ENCODE assay signal across 13 mouse cellular contexts in genomic region chr16:58751314-58751713, GRCm38 (mm10). TPM values are rescaled to one million over a fixed set of nuclear protein-coding genes. Genes with fewer than 3 reads are reported as not detected.
DNase-seq lines count a peak whose midpoint lies in the region; ATAC-seq and TF ChIP-seq lines count a peak whose summit lies in the region.
"Had no signal": no experiment of that assay in that cellular context is flagged by ENCODE, and none has a peak within 500 bp of the region (broad histone marks: within the 10 kb centered on the region; RNA-seq: fewer than 3 reads in every experiment).

No protein-coding gene starts in this region.

- no peak for DNase-seq in heart, adult 2 months
- DNase-seq in heart, adult 11 months = no peak
- peak; percentile 8 for DNase-seq in midbrain, embryonic 14.5 days
- no peak for DNase-seq in spleen, adult 18-20 months
- DNase-seq in cerebellum, adult 8-10 months = no peak
- no peak for DNase-seq in cerebellum, adult 9-10 months
- DNase-seq: cerebellum, adult 18-20 months; thymus, postnatal 4 days had no signal

- no peak overlapping the region for H3K4me3 ChIP-seq in heart, adult 2 months
- no peak overlapping the region for H3K4me3 ChIP-seq in midbrain, embryonic 14.5 days (replicated peaks; ENCODE audit: low read depth, low read length)
- H3K4me3 ChIP-seq in midbrain, embryonic 13.5 days (replicated peaks) = no peak overlapping the region

- WGBS in heart, adult 2 months = 22% methylated on average over 1 of the region's 1 CpGs
- WGBS in midbrain, embryonic 14.5 days = 31% methylated on average over 1 of the region's 1 CpGs
- WGBS in midbrain, embryonic 13.5 days = 40% methylated on average over 1 of the region's 1 CpGs

- no peaks in the 10 kb centered on the region for H3K36me3 ChIP-seq in heart, adult 2 months (ENCODE audit: control insufficient read depth, insufficient read depth, low read length)
- no peaks in the 10 kb centered on the region for H3K36me3 ChIP-seq in midbrain, embryonic 14.5 days (ENCODE audit: control insufficient read depth, insufficient read depth, low read length)
- H3K36me3 ChIP-seq in midbrain, embryonic 13.5 days = no peaks in the 10 kb centered on the region

- TF ChIP-seq POLR2A in heart, adult 2 months (IDR thresholded peaks at IDR 0.05; ENCODE audit: insufficient read depth, low read depth, low read length) = no peak

- H3K4me1 ChIP-seq in heart, adult 2 months (ENCODE audit: control insufficient read depth, insufficient read depth, low read length) = no peaks in the 10 kb centered on the region
- H3K4me1 ChIP-seq in midbrain, embryonic 14.5 days (ENCODE audit: control insufficient read depth, insufficient read depth, low read length) = no peaks in the 10 kb centered on the region
- H3K4me1 ChIP-seq in midbrain, embryonic 13.5 days (replicated peaks) = no peaks in the 10 kb centered on the region

- H3K79me2 ChIP-seq in heart, adult 2 months (replicated peaks; ENCODE audit: control insufficient read depth, insufficient read depth, low read length) = no peaks in the 10 kb centered on the region

- TF ChIP-seq EP300 in heart, adult 2 months (IDR thresholded peaks at IDR 0.05; ENCODE audit: insufficient read depth, low read depth, low read length) = no peak

- intact Hi-C loops in heart, adult 2 months (cut with DNase I) = loop anchor here (2.0 to 5.0 kb wide), 3 partner anchors 123 to 449 kb away; no protein-coding TSS in a partner anchor

- no peak overlapping the region for H3K4me2 ChIP-seq in midbrain, embryonic 14.5 days (ENCODE audit: low read length)
- H3K4me2 ChIP-seq in midbrain, embryonic 13.5 days (replicated peaks) = no peak overlapping the region

- no peaks in the 10 kb centered on the region for H3K27me3 ChIP-seq in heart, adult 2 months (ENCODE audit: control insufficient read depth, insufficient read depth, low read length)
- H3K27me3 ChIP-seq in midbrain, embryonic 14.5 days (ENCODE audit: control insufficient read depth, insufficient read depth, low read length) = no peaks in the 10 kb centered on the region
- no peaks in the 10 kb centered on the region for H3K27me3 ChIP-seq in midbrain, embryonic 13.5 days

- no peaks in the 10 kb centered on the region for H3K9me3 ChIP-seq in midbrain, embryonic 14.5 days (ENCODE audit: control insufficient read depth, low read length)
- H3K9me3 ChIP-seq in midbrain, embryonic 13.5 days = no peaks in the 10 kb centered on the region

- peak; percentile 77 for TF ChIP-seq CTCF in heart, adult 2 months (IDR thresholded peaks at IDR 0.05)

- no peak; the same call in 1 of the 2 replicates for ATAC-seq in midbrain, embryonic 14.5 days (ENCODE audit: low FRiP score, low TSS enrichment)
- no peak for ATAC-seq in midbrain, embryonic 13.5 days
- peak; percentile 63 for ATAC-seq in granulocyte monocyte progenitor cell, adult 5-6 weeks (replicated peaks; ENCODE audit: poor library complexity, severe bottlenecking)

- H3K27ac ChIP-seq in heart, adult 2 months = no peak overlapping the region
- H3K27ac ChIP-seq in midbrain, embryonic 14.5 days (replicated peaks; ENCODE audit: low read depth, low read length) = no peak overlapping the region
- no peak overlapping the region for H3K27ac ChIP-seq in midbrain, embryonic 13.5 days
- H3K27ac ChIP-seq: macrophage had no signal

- H3K9ac ChIP-seq in heart, adult 2 months (ENCODE audit: low read depth, low read length) = no peak overlapping the region
- H3K9ac ChIP-seq in midbrain, embryonic 14.5 days (replicated peaks; ENCODE audit: low read length) = no peak overlapping the region
- no peak overlapping the region for H3K9ac ChIP-seq in midbrain, embryonic 13.5 days (replicated peaks)

RNA-seq across cellular contexts. Expression of gene Olfr172, which starts 11.7 kb away (rescaled TPM):
- not detected for total RNA-seq in heart, adult 2 months (2021)
- not detected in 2 replicates for polyA plus RNA-seq in heart, adult 2 months (2012; rRNA removed)
- polyA plus RNA-seq in midbrain, embryonic 14.5 days (2014; fragmentation: Nextera tagmentation; extraction: Ambion mirVana) = not detected in 2 replicates
- not detected in 2 replicates for polyA plus RNA-seq in midbrain, embryonic 13.5 days (2015; fragmentation: Nextera tagmentation; extraction: Ambion mirVana)
- not detected in 2 replicates for total RNA-seq in granulocyte monocyte progenitor cell, adult 5-6 weeks (2014; fragmentation: Nextera tagmentation)
- total RNA-seq in granulocyte monocyte progenitor cell, adult 5-6 weeks (2017) = not detected in 2 replicates
- total RNA-seq: gastrocnemius, postnatal 4 days had no signal
- polyA plus RNA-seq: large intestine, adult 2 months; macrophage had no signal

RNA-seq across cellular contexts. Expression of gene Cldnd1, which starts 23.6 kb away (rescaled TPM):
- 10 to 100 TPM; 56.2 to 58.8 TPM for total RNA-seq in heart, adult 2 months (2021)
- polyA plus RNA-seq in heart, adult 2 months (2012; rRNA removed) = 47.3 and 66.6 TPM in 2 replicates
- polyA plus RNA-seq in midbrain, embryonic 14.5 days (2014; fragmentation: Nextera tagmentation; extraction: Ambion mirVana) = 134 and 151 TPM in 2 replicates
- polyA plus RNA-seq in midbrain, embryonic 13.5 days (2015; fragmentation: Nextera tagmentation; extraction: Ambion mirVana) = 113 and 119 TPM in 2 replicates
- 27.8 and 57.0 TPM in 2 replicates for total RNA-seq in granulocyte monocyte progenitor cell, adult 5-6 weeks (2014; fragmentation: Nextera tagmentation)
- 13.4 and 23.7 TPM in 2 replicates for total RNA-seq in granulocyte monocyte progenitor cell, adult 5-6 weeks (2017)

RNA-seq across cellular contexts. Expression of gene Gpr15, which starts 32.4 kb away (rescaled TPM):
- not detected for total RNA-seq in heart, adult 2 months (2021)
- 0.08 TPM in 1 of 2 replicates, not detected in the other for polyA plus RNA-seq in heart, adult 2 months (2012; rRNA removed)
- polyA plus RNA-seq in midbrain, embryonic 14.5 days (2014; fragmentation: Nextera tagmentation; extraction: Ambion mirVana) = 0.13 TPM in 1 of 2 replicates, not detected in the other
- polyA plus RNA-seq in midbrain, embryonic 13.5 days (2015; fragmentation: Nextera tagmentation; extraction: Ambion mirVana) = not detected in 2 replicates
- 0.92 TPM in 1 of 2 replicates, not detected in the other for total RNA-seq in granulocyte monocyte progenitor cell, adult 5-6 weeks (2014; fragmentation: Nextera tagmentation)
- 0.77 and 0.78 TPM in 2 replicates for total RNA-seq in granulocyte monocyte progenitor cell, adult 5-6 weeks (2017)
- total RNA-seq: gastrocnemius, postnatal 4 days had no signal
- polyA plus RNA-seq: macrophage had no signal

RNA-seq across cellular contexts. Expression of gene Olfr173, which starts 48.8 kb away (rescaled TPM):
- not detected for total RNA-seq in heart, adult 2 months (2021)
- polyA plus RNA-seq in heart, adult 2 months (2012; rRNA removed) = not detected in 2 replicates
- not detected in 2 replicates for polyA plus RNA-seq in midbrain, embryonic 14.5 days (2014; fragmentation: Nextera tagmentation; extraction: Ambion mirVana)
- not detected in 2 replicates for polyA plus RNA-seq in midbrain, embryonic 13.5 days (2015; fragmentation: Nextera tagmentation; extraction: Ambion mirVana)
- not detected in 2 replicates for total RNA-seq in granulocyte monocyte progenitor cell, adult 5-6 weeks (2014; fragmentation: Nextera tagmentation)
- not detected in 2 replicates for total RNA-seq in granulocyte monocyte progenitor cell, adult 5-6 weeks (2017)
- total RNA-seq: gastrocnemius, postnatal 4 days had no signal
- polyA plus RNA-seq: large intestine, adult 2 months; macrophage had no signal
